Mouse (Mus musculus) gastrocnemius, postnatal 14 days (tissue): ENCODE measurements at regions not wholly inside any gene's neighbourhood (a gene's known extent, or its start where the extent isn't known, plus 50 kb on each side); places are given as distances from the start of the nearest gene placed in this dataset.

ENCODE experiments used
- DNase-seq: peaks from one replicate; pipeline ENCODE4 v3.0.0; 2021; ENCODE audit warnings: mixed read lengths
- intact Hi-C: fragments of 180-260 bp; cut with DNase I; formaldehyde crosslinking; loops from one replicate; pipeline ENCODE4 v1.15.1; 2025; ENCODE audit warnings: low total_unique reads

GRCm38 (mm10) chr2:75569756-75570155 lies 89.3 kb upstream of the Hnrnpa3 start:
- intact Hi-C loops = no loop called here
- no peak for DNase-seq

- intact Hi-C loops = no loop called here
These were observed 88.8 kb upstream of the Hnrnpa3 start for GRCm38 (mm10) chr2:75570246-75570645.

GRCm38 (mm10) chr2:75584975-75585374 lies 74.1 kb upstream of the Hnrnpa3 start:
- intact Hi-C loops = loop anchor here (5.0 kb wide), 1 partner anchor 433 kb away; no protein-coding TSS in a partner anchor
- DNase-seq = peak; percentile 74

More at GRCm38 (mm10) chr2:75570246-75570645, 88.8 kb upstream of the Hnrnpa3 start:
- no peak for DNase-seq

GRCm38 (mm10) chr2:75588572-75588971 lies 70.5 kb upstream of the Hnrnpa3 start:
- intact Hi-C loops = loop anchor here (5.0 kb wide), 1 partner anchor 436 kb away; no protein-coding TSS in a partner anchor
- DNase-seq = peak; percentile 22

- intact Hi-C loops = loop anchor here (5.0 kb wide), 1 partner anchor 437 kb away; no protein-coding TSS in a partner anchor
- DNase-seq = no peak
These were observed 69.6 kb upstream of the Hnrnpa3 start for GRCm38 (mm10) chr2:75589452-75589851.

GRCm38 (mm10) chr2:75590175-75590574 lies 68.9 kb upstream of the Hnrnpa3 start:
- peak; percentile 89 for DNase-seq
- intact Hi-C loops = loop anchor here (10.0 kb wide), 1 partner anchor 875 kb away; the partner anchor contains the start of genes Hoxd3 and Hoxd4

GRCm38 (mm10) chr2:75600511-75600910 lies 58.5 kb upstream of the Hnrnpa3 start:
- intact Hi-C loops = loop anchor here (10.0 kb wide), 1 partner anchor 364 kb away; no protein-coding TSS in a partner anchor
- DNase-seq = no peak

GRCm38 (mm10) chr2:75603175-75603871 lies 55.7 kb upstream of the Hnrnpa3 start:
- DNase-seq = peak; percentile 43
- intact Hi-C loops = loop anchor here (10.0 kb wide), 1 partner anchor 361 kb away; no protein-coding TSS in a partner anchor

GRCm38 (mm10) chr2:75605634-75606033 lies 53.4 kb upstream of the Hnrnpa3 start:
- intact Hi-C loops = loop anchor here (10.0 kb wide), 1 partner anchor 359 kb away; no protein-coding TSS in a partner anchor
- peak; percentile 29 for DNase-seq

GRCm38 (mm10) chr2:75607010-75607915 lies 51.8 kb upstream of the Hnrnpa3 start:
- intact Hi-C loops = loop anchor here (10.0 kb wide), 1 partner anchor 358 kb away; no protein-coding TSS in a partner anchor
- no peak for DNase-seq

GRCm38 (mm10) chr2:75607958-75608357 lies 51.1 kb upstream of the Hnrnpa3 start:
- no peak for DNase-seq
- intact Hi-C loops = loop anchor here (10.0 kb wide), 1 partner anchor 357 kb away; no protein-coding TSS in a partner anchor

GRCm38 (mm10) chr2:75608482-75608881 lies 50.6 kb upstream of the Hnrnpa3 start:
- DNase-seq = peak; percentile 7
- intact Hi-C loops = loop anchor here (10.0 kb wide), 1 partner anchor 356 kb away; no protein-coding TSS in a partner anchor

- DNase-seq = peak; percentile 40
- intact Hi-C loops = loop anchor here (10.0 kb wide), 1 partner anchor 355 kb away; no protein-coding TSS in a partner anchor
These were observed 49.7 kb upstream of the Hnrnpa3 start for GRCm38 (mm10) chr2:75609150-75609946.
